Mouse (Mus musculus) CH12.LX (cell line): ENCODE measurements at regions not wholly inside any gene's neighbourhood (a gene's known extent, or its start where the extent isn't known, plus 50 kb on each side); places are given as distances from the start of the nearest gene placed in this dataset.

Experiments used
- DNase-seq: peaks from one replicate; pipeline ENCODE4 v3.0.0-alpha.2; 2013; ENCODE audit errors: extremely low read depth
- H3K27ac ChIP-seq: 2 replicates; pipeline ENCODE4 v1.5.1; 2012; ENCODE audit warnings: low read depth, mild to moderate bottlenecking, control low read depth, moderate library complexity; ENCODE audit not compliant: insufficient read depth
- H3K27me3 ChIP-seq: replicated peaks from 2 replicates; pipeline ENCODE3; 2012; ENCODE audit warnings: inconsistent platforms
- H3K36me3 ChIP-seq, 2 experiments: replicated peaks in 1 of 2; 2 replicates each; pipeline versions ENCODE3 to v1.6.1; 2012; ENCODE audit warnings: inconsistent platforms in 1 of 2, low read length in 1 of 2, mild to moderate bottlenecking in 1 of 2, mixed read lengths in 1 of 2, moderate library complexity in 1 of 2; ENCODE audit not compliant: control insufficient read depth in 1 of 2, insufficient read depth in 1 of 2
- H3K4me1 ChIP-seq, 2 experiments: 2 replicates each; pipeline ENCODE4 v1.6.1; 2012; ENCODE audit warnings: inconsistent platforms in 1 of 2, moderate library complexity in 1 of 2; ENCODE audit not compliant: insufficient read depth in 2 of 2, control insufficient read depth in 1 of 2
- H3K4me2 ChIP-seq: 2 replicates; pipeline ENCODE4 v1.6.1; 2012; ENCODE audit warnings: low read depth, mild to moderate bottlenecking, control low read depth; ENCODE audit not compliant: poor library complexity, insufficient read depth, severe bottlenecking
- H3K4me3 ChIP-seq, 3 experiments: fragments of 150-350 bp in 1 of 3; sonication (generic) in 1 of 3; replicated peaks in 1 of 3; 2 replicates each; pipeline versions ENCODE3 to v1.5.1; 2011 to 2012; ENCODE audit warnings: low read depth in 2 of 3, low read length in 2 of 3, mild to moderate bottlenecking in 2 of 3, moderate library complexity in 2 of 3, control low read depth in 1 of 3, improper control_type of control experiment in 1 of 3, inconsistent platforms in 1 of 3, mixed read lengths in 1 of 3; ENCODE audit not compliant: poor library complexity in 1 of 3
- H3K79me2 ChIP-seq: replicated peaks from 2 replicates; pipeline ENCODE4 v1.6.1; 2012; ENCODE audit warnings: mild to moderate bottlenecking, moderate library complexity; ENCODE audit not compliant: control insufficient read depth, poor library complexity, insufficient read depth, severe bottlenecking; ENCODE audit errors: extremely low read depth
- H3K9ac ChIP-seq: 2 replicates; pipeline ENCODE4 v1.6.1; 2012; ENCODE audit warnings: low read depth, mild to moderate bottlenecking, control low read depth, moderate library complexity; ENCODE audit not compliant: insufficient read depth
- H3K9me3 ChIP-seq: replicated peaks from 2 replicates; pipeline ENCODE3; 2012; ENCODE audit warnings: low read length, inconsistent platforms, mixed read lengths
- CTCF ChIP-seq, 2 experiments: IDR thresholded peaks in 1 of 2; conservative IDR thresholded peaks in 1 of 2; 2 replicates each; pipeline ENCODE4 v1.5.1; 2011 to 2012; ENCODE audit warnings: low read depth in 2 of 2, low read length in 2 of 2, improper control_type of control experiment in 1 of 2, inconsistent platforms in 1 of 2, mild to moderate bottlenecking in 1 of 2, moderate library complexity in 1 of 2
- ELF1 ChIP-seq: IDR thresholded peaks from 2 replicates; pipeline ENCODE4 v1.6.1; 2014; ENCODE audit warnings: low read depth, mild to moderate bottlenecking, inconsistent platforms, low read length, improper control_type of control experiment
- JUND ChIP-seq: conservative IDR thresholded peaks from 2 replicates; pipeline ENCODE4 v1.6.1; 2011; ENCODE audit warnings: low read depth, low read length, improper control_type of control experiment
- MAFK ChIP-seq: IDR thresholded peaks from 2 replicates; pipeline ENCODE4 v1.6.1; 2011; ENCODE audit warnings: low read length, improper control_type of control experiment; ENCODE audit not compliant: insufficient replicate concordance
- MAZ ChIP-seq: IDR thresholded peaks from 2 replicates; pipeline ENCODE4 v1.6.1; 2012; ENCODE audit warnings: low read depth, mild to moderate bottlenecking, inconsistent platforms, low read length, improper control_type of control experiment, moderate library complexity
- NELFE ChIP-seq: IDR thresholded peaks from 2 replicates; pipeline ENCODE4 v1.6.1; 2011; ENCODE audit warnings: low read depth, low read length, improper control_type of control experiment
- POLR2A ChIP-seq: IDR thresholded peaks from 2 replicates; pipeline ENCODE4 v1.6.1; 2011; ENCODE audit warnings: low read depth, mild to moderate bottlenecking, improper control_type of control experiment, low read length
- RAD21 ChIP-seq: IDR thresholded peaks from 2 replicates; pipeline ENCODE4 v1.6.1; 2011; ENCODE audit warnings: low read depth, mild to moderate bottlenecking, low read length, improper control_type of control experiment, moderate library complexity
- TBP ChIP-seq: conservative IDR thresholded peaks from 2 replicates; pipeline ENCODE4 v1.6.1; 2011; ENCODE audit warnings: low read depth, low read length, improper control_type of control experiment
- UBTF ChIP-seq: IDR thresholded peaks from 2 replicates; pipeline ENCODE4 v1.6.1; 2012; ENCODE audit warnings: low read depth, mild to moderate bottlenecking, inconsistent platforms, low read length, improper control_type of control experiment, moderate library complexity
- ZC3H11A ChIP-seq: IDR thresholded peaks from 2 replicates; pipeline ENCODE4 v1.6.1; 2012; ENCODE audit warnings: low read depth, mild to moderate bottlenecking, inconsistent platforms, low read length, improper control_type of control experiment
- ZKSCAN1 ChIP-seq: IDR thresholded peaks from 2 replicates; pipeline ENCODE4 v1.6.1; 2012; ENCODE audit warnings: low read depth, inconsistent platforms, low read length, improper control_type of control experiment, borderline replicate concordance
- dilution Hi-C: fragments of 300-500 bp; cut with MboI; formaldehyde crosslinking; loops from 2 replicates; pipeline ENCODE4 v1.14.3; 2020; ENCODE audit warnings: low sequenced_read_pairs; ENCODE audit not compliant: extremely low pct_unique_long_range_greater_than_20kb, extremely low pct_ligation_motif_present
- in situ Hi-C: fragments of 300-500 bp; cut with MboI; formaldehyde crosslinking; loops from 3 replicates; pipeline ENCODE4 v1.14.3; 2019; ENCODE audit warnings: low sequenced_read_pairs, low pct_ligation_motif_present, low pct_unique_long_range_greater_than_20kb, mixed read lengths

DNA sequence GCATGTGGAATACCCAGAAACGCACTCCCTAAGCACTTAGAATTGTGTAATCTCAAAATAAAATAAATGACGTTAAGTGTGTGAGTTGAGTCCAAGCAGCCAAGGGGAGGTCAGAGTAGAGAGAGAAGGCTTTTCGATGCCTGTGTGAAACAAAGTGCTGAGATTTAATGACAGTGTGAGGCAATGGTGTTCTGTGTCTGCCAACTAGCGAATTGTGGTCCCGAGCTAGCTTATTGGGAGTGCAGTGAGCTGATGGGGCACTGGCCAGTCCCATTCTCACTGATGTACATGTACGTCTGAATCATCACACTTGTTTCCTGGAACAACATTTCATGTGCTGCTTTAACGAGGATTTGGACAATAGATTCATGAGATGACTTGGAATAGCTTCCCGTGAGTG is 234.7 kb upstream of the Gm12728 start:
- TF ChIP-seq CTCF (conservative IDR thresholded peaks at IDR 0.05 in 1 of 2, IDR thresholded peaks at IDR 0.05 in 1 of 2; ENCODE audit: low read depth in 2 of 2, low read length in 2 of 2) (no peak), ZC3H11A (no peak), ZKSCAN1 (no peak), RAD21 (no peak), UBTF (no peak), POLR2A (no peak), MAFK (no peak), ELF1 (no peak)
- TF ChIP-seq, all 38 proteins: peak for 0
- Histone ChIP-seq H3K27ac (no peak overlapping the region), H3K36me3 (no peaks in the 10 kb centered on the region), H3K4me3 (no peak overlapping the region), H3K4me1 (no peaks in the 10 kb centered on the region), H3K4me2 (no peak overlapping the region), H3K27me3 (peaks cover 25% of the 10 kb centered on the region), H3K9me3 (no peaks in the 10 kb centered on the region), H3K9ac (no peak overlapping the region), H3K79me2 (no peaks in the 10 kb centered on the region)
- DNase-seq, result no peak
- in situ Hi-C loops (no loop called here), dilution Hi-C loops (no loop called here)

GRCm38 (mm10) chr4:105555941-105556340 is 233.7 kb upstream of the Gm12728 start:
- Histone ChIP-seq H3K27me3 (peaks cover 25% of the 10 kb centered on the region), H3K4me3 (no peak overlapping the region), H3K36me3 (no peaks in the 10 kb centered on the region), H3K79me2 (no peaks in the 10 kb centered on the region), H3K4me1 (no peaks in the 10 kb centered on the region), H3K27ac (no peak overlapping the region)
- dilution Hi-C loops, result no loop called here
- no peak for DNase-seq
- no peak for TF ChIP-seq JUND
- no peak for TF ChIP-seq NELFE
- TF ChIP-seq TBP, result no peak
- TF ChIP-seq, all 38 proteins: peak for 0
- Histone ChIP-seq H3K4me2 (no peak overlapping the region), H3K9ac (no peak overlapping the region), H3K9me3 (no peaks in the 10 kb centered on the region)
- in situ Hi-C loops, result no loop called here

- H3K9me3 ChIP-seq, result no peaks in the 10 kb centered on the region
- dilution Hi-C loops, result no loop called here
- no peak for DNase-seq
These were observed 232.3 kb upstream of the Gm12728 start for GRCm38 (mm10) chr4:105557396-105557795.

More at GRCm38 (mm10) chr4:105557396-105557795, 232.3 kb upstream of the Gm12728 start:
- H3K9ac ChIP-seq, result no peak overlapping the region
- no peaks in the 10 kb centered on the region for H3K36me3 ChIP-seq
- no peaks in the 10 kb centered on the region for H3K4me1 ChIP-seq
- in situ Hi-C loops, result no loop called here
- H3K27ac ChIP-seq, result no peak overlapping the region
- TF ChIP-seq MAFK (0 out of 2 replicates have a peak, but pooled peaks have one; percentile 60), MAZ (no peak)
- H3K4me3 ChIP-seq, result no peak overlapping the region
- no peaks in the 10 kb centered on the region for H3K79me2 ChIP-seq
- H3K4me2 ChIP-seq, result no peak overlapping the region
- peaks cover 30% of the 10 kb centered on the region for H3K27me3 ChIP-seq
